Mouse (Mus musculus) cortical plate, adult 2 months (tissue): Measurements from ENCODE around the gene Apela. TPM values are rescaled to one million over a fixed set of nuclear protein-coding genes. Genes with fewer than 3 reads are reported as not detected.
"Not testable (repeated sequence)": the region's sequence is repeated elsewhere in the genome, so short reads cannot be mapped to it uniquely, and the experiment has no call there.

Source experiments
- H3K27ac ChIP-seq: fragments of 200-500 bp; 2 replicates; pipeline ENCODE4 v1.5.1; 2012; ENCODE audit warnings: low read length, control low read depth, inconsistent platforms; ENCODE audit not compliant: insufficient read depth
- H3K4me1 ChIP-seq: fragments of 200-500 bp; 2 replicates; pipeline ENCODE4 v1.6.1; 2011; ENCODE audit warnings: low read length; ENCODE audit not compliant: control insufficient read depth, insufficient read depth
- H3K4me3 ChIP-seq: fragments of 200-500 bp; 2 replicates; pipeline ENCODE4 v1.5.1; 2011; ENCODE audit warnings: mild to moderate bottlenecking, low read length, control low read depth; ENCODE audit not compliant: insufficient read depth
- CTCF ChIP-seq: fragments of 200-500 bp; IDR thresholded peaks from 2 replicates; pipeline ENCODE4 v1.5.1; 2011; ENCODE audit warnings: mild to moderate bottlenecking, control low read depth, low read length; ENCODE audit not compliant: insufficient read depth; ENCODE audit errors: extremely low read depth
- POLR2A ChIP-seq: fragments of 200-500 bp; IDR thresholded peaks from 2 replicates; pipeline ENCODE4 v1.6.1; 2011; ENCODE audit warnings: mild to moderate bottlenecking, low read length, control low read depth; ENCODE audit not compliant: insufficient read depth; ENCODE audit errors: extremely low read depth
- polyA plus RNA-seq: library from polyadenylated mRNA; depleted of rRNA; stranded (reverse); fragments of >200 nt; gene quantifications from 2 replicates; pipeline ENCODE4 v1.2.3, GENCODE M21; 2012; rRNA removed

The Apela gene
- polyA plus RNA-seq, 1 experiment = not detected

- TF ChIP-seq CTCF = no peak
- TF ChIP-seq POLR2A = no peak
- H3K27ac ChIP-seq = no peak overlapping the region
- no peaks in the 10 kb centered on the region for H3K4me1 ChIP-seq
- H3K4me3 ChIP-seq = no peak overlapping the region
Observed at GRCm38 (mm10) chr8:65029776-65030175, 7.4 kb downstream of the Apela start.

GRCm38 (mm10) chr8:65028959-65029686 lies 8.0 kb downstream of the Apela start:
- Histone ChIP-seq H3K4me3 (no peak overlapping the region), H3K4me1 (no peaks in the 10 kb centered on the region)
- TF ChIP-seq POLR2A (no peak), CTCF (no peak)

GRCm38 (mm10) chr8:65022485-65022884 lies 14.7 kb downstream of the Apela start:
- TF ChIP-seq CTCF = peak; percentile 69
- TF ChIP-seq POLR2A = no peak
- H3K4me3 ChIP-seq = no peak overlapping the region
- H3K4me1 ChIP-seq = no peaks in the 10 kb centered on the region
- H3K27ac ChIP-seq = no peak overlapping the region

More at GRCm38 (mm10) chr8:65028959-65029686, 8.0 kb downstream of the Apela start:
- no peak overlapping the region for H3K27ac ChIP-seq

- H3K27ac ChIP-seq = no peak within 1 kb of the TSS
- H3K4me1 ChIP-seq = no peaks in the 10 kb centered on the region
- no peak within 1 kb of the TSS for H3K4me3 ChIP-seq
- TF ChIP-seq POLR2A (no peak), CTCF (no peak)
Observed at GRCm38 (mm10) chr8:65018423-65018822, 18.7 kb downstream of the Apela start, which contains the start of the genes Trim61 and Trim60. Trim61 (minus strand) TSS chr8:65018523. Trim60 (minus strand) TSS chr8:65018584.

DNA sequence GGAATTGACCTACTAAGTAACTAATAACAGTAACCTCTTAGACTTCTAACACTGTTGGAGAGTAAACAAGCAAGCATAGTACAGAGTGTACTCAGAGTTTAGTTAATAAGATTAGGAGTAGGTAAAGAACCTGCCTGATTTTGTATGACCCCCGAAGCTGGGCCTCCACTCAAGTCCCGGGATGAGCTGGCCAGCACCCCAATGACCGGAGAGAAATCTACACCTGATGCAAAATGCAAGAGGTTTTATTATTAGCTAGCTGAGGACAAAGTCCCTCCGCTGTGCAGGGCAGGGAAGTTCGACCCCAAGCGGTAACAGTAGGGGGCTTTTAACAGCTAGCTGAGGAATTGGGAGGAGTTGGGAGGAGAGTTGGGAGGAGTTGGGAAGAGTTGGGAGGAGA lies 29.5 kb downstream of the Apela start:
- H3K4me1 ChIP-seq, H3K27ac ChIP-seq, H3K4me3 ChIP-seq: not testable (repeated sequence)

- H3K27ac ChIP-seq = no peak overlapping the region
- H3K4me1 ChIP-seq = no peaks in the 10 kb centered on the region
- no peak for TF ChIP-seq POLR2A
- no peak for TF ChIP-seq CTCF
- H3K4me3 ChIP-seq = no peak overlapping the region
Observed at GRCm38 (mm10) chr8:64998806-64999365, 38.2 kb downstream of the Apela start.

- no peak within 1 kb of the TSS for H3K4me3 ChIP-seq
- H3K27ac ChIP-seq = no peak within 1 kb of the TSS
- TF ChIP-seq CTCF = no peak
- TF ChIP-seq POLR2A = no peak
- H3K4me1 ChIP-seq = no peaks in the 10 kb centered on the region
Observed at GRCm38 (mm10) chr8:64987731-64988130, 49.4 kb downstream of the Apela start, which contains the start of gene Trim75. Trim75 (minus strand) TSS chr8:64987831.

- no peaks in the 10 kb centered on the region for H3K4me1 ChIP-seq
- TF ChIP-seq POLR2A (no peak), CTCF (no peak)
- H3K27ac ChIP-seq = no peak overlapping the region
- H3K4me3 ChIP-seq = no peak overlapping the region
Observed at GRCm38 (mm10) chr8:64983150-64983897, 53.8 kb downstream of the Apela start.

Other genes starting within 250 kb of the Apela start
- gene Klhl2, start 187.3 kb downstream of the Apela start, polyA plus RNA-seq = 133 and 138 TPM in 2 replicates
- gene Tmem192, start 90.2 kb downstream of the Apela start, polyA plus RNA-seq = 31.7 and 36.8 TPM in 2 replicates
- gene Trim75, start 49.5 kb downstream of the Apela start, polyA plus RNA-seq = not detected in 2 replicates
- gene Trim61, start 18.8 kb downstream of the Apela start, polyA plus RNA-seq = 0.13 TPM in 1 of 2 replicates, not detected in the other
- not detected in 2 replicates for gene Trim60, start 18.8 kb downstream of the Apela start, polyA plus RNA-seq
- gene Gm10663, start 37.7 kb upstream of the Apela start, polyA plus RNA-seq = not detected in 2 replicates
- gene BC030870, start 92.2 kb upstream of the Apela start, polyA plus RNA-seq = not detected in 2 replicates